Mouse (Mus musculus): ENCODE measurements at regions not wholly inside any gene's neighbourhood (a gene's known extent, or its start where the extent isn't known, plus 50 kb on each side); places are given as distances from the start of the nearest gene placed in this dataset.

- TF ChIP-seq CTCF (IDR thresholded peaks at IDR 0.05; ENCODE audit: extremely low read depth, insufficient read depth, low read length) (no peak), POLR2A (IDR thresholded peaks at IDR 0.05; ENCODE audit: extremely low read depth, insufficient read depth, low read length) (no peak)
These were observed 98.8 kb upstream of the Mapk10 start for GRCm38 (mm10) chr5:103309806-103310525.
